Mouse (Mus musculus) erythroid progenitor cell, adult 5-6 weeks (primary cell): ENCODE results near the gene Brca2. TPM values are rescaled to one million over a fixed set of nuclear protein-coding genes. Genes with fewer than 3 reads are reported as not detected.

Experiments used
- total RNA-seq, 2 experiments: library from RNA; stranded (forward) in 1 of 2; stranded (reverse) in 1 of 2; fragments of 150-400 nt in 1 of 2; fragments of 186-747, 209-891 nt in 1 of 2; gene quantifications; 2 replicates each; pipeline versions ENCODE4 v1.2.3 to v1.2.4; 2015 to 2017; ENCODE audit warnings: low replicate concordance in 2 of 2

Gene Brca2
- total RNA-seq, 2 experiments from 2014 or later: 141 to 172 TPM

Other genes starting within 250 kb of the Brca2 start
- gene Zar1l, start 4.5 kb upstream of the Brca2 start, total RNA-seq (2015; ENCODE audit: low replicate concordance): not detected in 2 replicates
- not detected in 2 replicates for gene Zar1l, start 4.5 kb upstream of the Brca2 start, total RNA-seq (2017; ENCODE audit: low replicate concordance)
- 10.5 and 15.9 TPM in 2 replicates for gene N4bp2l1, start 74.6 kb downstream of the Brca2 start, total RNA-seq (2015; ENCODE audit: low replicate concordance)
- 11.7 and 17.5 TPM in 2 replicates for gene N4bp2l1, start 74.6 kb downstream of the Brca2 start, total RNA-seq (2017; ENCODE audit: low replicate concordance)
- 63.1 and 109 TPM in 2 replicates for gene N4bp2l2, start 143.6 kb downstream of the Brca2 start, total RNA-seq (2015; ENCODE audit: low replicate concordance)
- gene N4bp2l2, start 143.6 kb downstream of the Brca2 start, total RNA-seq (2017; ENCODE audit: low replicate concordance): 75.3 and 85.3 TPM in 2 replicates
- 65.6 and 75.5 TPM in 2 replicates for gene Pds5b, start 151.1 kb downstream of the Brca2 start, total RNA-seq (2015; ENCODE audit: low replicate concordance)
- 45.8 and 47.3 TPM in 2 replicates for gene Pds5b, start 151.1 kb downstream of the Brca2 start, total RNA-seq (2017; ENCODE audit: low replicate concordance)